Mouse (Mus musculus) adrenal gland, adult (tissue): ENCODE data around the gene Vwa8.

Experiments used
- DNase-seq, 2 experiments: peaks; one replicate each; pipeline ENCODE4 v3.0.0; 2022 to 2023; ENCODE audit warnings: low spot score in 1 of 2; ENCODE audit not compliant: inconsistent age in 2 of 2

Gene Vwa8

GRCm38 (mm10) chr14:79214129-79214528 is 365.3 kb downstream of the Vwa8 start:
- peak in 1 of 2 experiments; percentile 1 for DNase-seq

GRCm38 (mm10) chr14:79214660-79215249 is 365.9 kb downstream of the Vwa8 start:
- peak in 1 of 2 experiments; percentile 2 for DNase-seq

- DNase-seq: no peak
These were observed 367.5 kb downstream of the Vwa8 start for GRCm38 (mm10) chr14:79216366-79216765.

DNA sequence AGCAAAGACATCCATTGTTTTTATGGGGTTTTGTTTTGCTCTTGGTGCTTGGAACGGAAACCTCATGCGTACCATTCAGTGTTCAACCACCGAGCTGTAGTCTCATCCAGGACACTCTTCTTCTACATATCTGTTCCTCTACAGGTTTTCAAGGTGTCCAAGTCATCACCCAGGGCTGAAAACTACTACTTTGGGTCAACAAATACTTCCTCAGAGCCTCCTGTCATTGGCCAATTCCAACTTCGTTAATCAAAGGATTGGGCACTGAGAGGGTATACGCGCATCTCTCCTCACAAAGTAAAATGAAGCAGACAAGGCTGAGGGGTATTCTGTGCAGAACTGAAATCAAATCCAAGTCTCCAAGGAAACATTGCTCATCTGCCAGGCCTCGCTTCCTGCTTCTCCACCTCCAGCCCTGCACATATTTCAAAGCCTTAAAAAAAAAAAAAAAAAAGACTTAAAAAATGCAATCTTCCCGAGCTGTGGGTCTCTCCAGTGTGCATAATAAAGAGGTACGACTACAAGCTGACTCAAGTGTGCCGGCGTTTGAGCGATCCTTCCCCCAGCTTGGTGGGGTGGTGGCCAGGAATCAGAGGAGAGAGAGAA is 374.7 kb downstream of the Vwa8 start:
- DNase-seq: no peak

GRCm38 (mm10) chr14:79225458-79225857 is 376.6 kb downstream of the Vwa8 start:
- DNase-seq: no peak

GRCm38 (mm10) chr14:79226056-79226455 is 377.2 kb downstream of the Vwa8 start:
- DNase-seq: no peak

DNA sequence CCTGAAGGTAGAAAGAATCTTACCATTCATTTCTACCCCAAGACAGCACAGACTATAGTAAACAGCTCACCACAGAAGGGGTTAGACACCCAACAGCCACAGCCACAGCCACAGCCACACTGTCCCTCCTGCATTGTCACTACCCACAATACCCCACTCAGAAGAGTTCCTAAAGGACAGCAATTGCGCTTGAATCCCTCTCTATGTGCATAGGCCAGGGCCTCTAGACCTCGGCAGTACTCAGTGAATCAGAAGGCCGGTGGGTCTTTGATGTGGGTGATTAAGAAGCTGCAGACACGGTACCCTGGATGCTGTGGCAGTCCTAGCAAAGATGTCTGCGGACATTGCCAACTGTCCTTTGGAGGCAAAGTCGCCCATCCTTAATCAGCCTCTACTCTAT is 377.9 kb downstream of the Vwa8 start:
- DNase-seq: no peak

GRCm38 (mm10) chr14:79227955-79228354 is 379.1 kb downstream of the Vwa8 start:
- no peak for DNase-seq

- no peak for DNase-seq
These were observed 382.8 kb downstream of the Vwa8 start for GRCm38 (mm10) chr14:79231677-79232076.

DNA sequence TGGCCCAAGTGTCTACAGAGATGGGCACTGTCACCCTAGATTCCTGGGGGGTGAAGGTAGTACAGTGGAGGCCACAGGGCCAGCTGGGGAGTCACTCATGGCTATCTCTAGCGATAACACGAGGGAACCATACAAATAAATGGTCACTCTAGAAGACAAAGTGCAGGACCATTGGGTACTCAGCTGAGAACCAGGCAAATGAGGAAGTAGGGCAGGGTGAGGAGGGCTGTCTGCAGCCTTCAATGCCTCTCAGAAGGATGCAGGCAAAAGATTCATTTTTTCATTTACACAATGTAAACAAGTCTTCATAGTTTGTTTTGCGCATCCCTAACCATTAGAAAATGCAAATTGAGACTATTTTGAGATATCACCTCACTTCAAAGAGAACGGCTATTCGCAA is 384.8 kb downstream of the Vwa8 start:
- no peak for DNase-seq

DNA sequence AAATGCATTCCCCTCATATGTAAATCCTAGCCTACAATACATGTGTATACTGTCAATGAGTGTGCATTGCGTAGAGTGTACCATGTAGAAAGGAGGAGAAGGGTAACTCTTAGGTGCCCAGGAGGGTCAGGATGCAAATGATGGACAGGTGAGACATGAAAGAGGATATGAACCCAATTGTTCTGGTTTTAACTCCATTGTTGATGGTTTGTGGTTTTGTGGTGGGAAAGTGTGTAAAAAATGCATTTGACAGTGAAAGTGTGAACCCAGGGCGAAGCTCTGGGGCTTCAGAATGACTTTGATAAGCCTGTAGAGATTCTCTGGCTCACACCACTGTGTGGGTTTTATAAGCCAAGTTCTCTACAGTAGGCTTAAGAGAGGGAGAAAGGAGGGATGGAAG is 385.7 kb downstream of the Vwa8 start:
- DNase-seq: no peak

GRCm38 (mm10) chr14:79235157-79235556 is 386.3 kb downstream of the Vwa8 start:
- no peak for DNase-seq

- DNase-seq: no peak
These were observed 387.4 kb downstream of the Vwa8 start for GRCm38 (mm10) chr14:79236261-79236660.

DNA sequence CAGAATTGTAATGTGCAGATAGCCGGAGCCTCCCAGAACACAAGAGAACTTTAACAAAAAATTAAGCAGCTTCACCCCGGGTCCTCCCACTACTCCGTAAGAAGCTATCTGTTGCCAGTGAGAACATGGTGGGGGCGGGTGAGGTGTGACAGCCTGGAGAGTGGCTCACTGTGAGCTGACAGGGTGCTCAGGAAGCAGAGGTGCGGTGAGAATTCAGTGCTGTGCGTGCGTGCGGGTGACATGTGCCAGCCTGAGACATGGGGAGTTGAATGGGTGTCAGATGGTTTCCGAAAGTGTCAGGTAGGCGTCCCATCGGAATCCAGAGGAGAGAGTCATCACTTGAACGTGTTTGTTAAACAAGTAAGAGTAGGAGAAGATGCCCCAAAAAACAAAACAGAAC is 390.6 kb downstream of the Vwa8 start:
- DNase-seq: no peak

GRCm38 (mm10) chr14:79241057-79241570 is 392.3 kb downstream of the Vwa8 start:
- DNase-seq: no peak

- DNase-seq: no peak
These were observed 393.0 kb downstream of the Vwa8 start for GRCm38 (mm10) chr14:79241656-79242385.

GRCm38 (mm10) chr14:79242386-79242720 is 393.5 kb downstream of the Vwa8 start:
- peak in 1 of 2 experiments; percentile 74 for DNase-seq

DNA sequence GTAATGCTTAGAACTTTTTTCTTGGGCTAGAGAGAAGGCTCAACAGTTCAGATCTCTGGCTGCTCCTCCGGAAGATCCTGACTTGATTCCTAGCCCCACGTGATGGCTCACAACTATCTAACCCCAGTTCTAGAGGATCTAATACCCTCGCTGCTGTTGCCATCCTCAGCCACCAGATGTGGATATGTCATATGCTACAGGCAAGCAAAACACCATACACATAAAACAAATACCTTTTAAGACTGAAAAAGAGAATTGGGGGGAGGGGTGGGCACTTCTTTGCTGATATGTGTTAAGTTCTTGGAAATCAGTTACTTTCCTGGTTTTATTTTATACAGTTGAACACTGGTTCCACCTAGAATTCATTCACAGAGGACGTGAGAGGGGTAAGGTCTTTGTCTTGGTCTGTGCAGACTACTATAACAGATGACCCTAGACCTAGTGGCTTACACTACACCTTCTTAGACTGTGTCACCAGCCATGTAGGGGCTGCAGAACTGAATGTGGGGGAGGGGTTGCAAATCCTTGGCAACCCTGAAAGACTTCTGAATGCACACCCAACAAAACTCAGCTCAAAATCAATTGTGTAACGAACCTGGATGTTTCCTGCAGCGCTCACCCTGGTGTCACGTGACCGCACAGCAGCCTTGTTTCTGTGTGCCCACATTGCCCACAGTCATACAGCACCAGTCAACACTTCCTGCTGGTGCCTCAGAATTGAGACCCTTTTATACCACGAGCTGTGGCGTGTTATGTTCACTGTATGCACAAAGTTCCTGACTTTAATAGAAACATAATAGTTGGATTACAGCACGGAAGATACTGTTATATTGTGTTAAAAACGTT is 394.4 kb downstream of the Vwa8 start:
- DNase-seq: no peak

DNA sequence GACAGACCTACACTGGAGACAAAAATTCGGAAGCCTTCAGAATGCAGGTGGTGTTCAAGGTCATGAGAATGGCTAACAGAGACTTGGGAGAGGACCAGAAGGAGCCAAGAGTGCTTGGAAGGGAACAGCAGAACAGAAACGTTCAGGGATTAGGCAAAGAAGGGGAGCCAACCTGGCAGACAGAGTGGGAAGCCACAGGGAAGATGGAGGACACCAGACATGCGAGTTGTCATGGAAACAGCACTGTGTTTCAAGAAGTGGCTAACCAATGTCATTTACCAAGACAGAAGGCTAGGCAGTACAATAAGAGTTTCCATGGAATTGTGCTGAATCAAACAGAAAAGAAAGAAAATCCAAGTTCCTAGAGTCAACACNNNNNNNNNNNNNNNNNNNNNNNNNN is 395.7 kb downstream of the Vwa8 start:
- no peak for DNase-seq

GRCm38 (mm10) chr14:79251727-79252285 is 403.0 kb downstream of the Vwa8 start:
- no peak for DNase-seq
